Mouse (Mus musculus): Measurements from ENCODE around the gene Suz12. TPM values are rescaled to one million over a fixed set of nuclear protein-coding genes. Genes with fewer than 3 reads are reported as not detected.
A peak's percentile ranks its signal among the peaks of the same experiment; 100 is the strongest.
"Not testable (repeated sequence)": the region's sequence is repeated elsewhere in the genome, so short reads cannot be mapped to it uniquely, and the experiment has no call there.

Suz12 gene
- total and polyA plus RNA-seq, 3 experiments = 33.2 to 191 (median 43.9) TPM

- H3K9me3 ChIP-seq (replicated peaks; ENCODE audit: insufficient read depth, low read length); DNase-seq (ENCODE audit: low read depth, low spot score); H3K27ac ChIP-seq (ENCODE audit: control insufficient read depth, low read depth, low read length); H3K4me3 ChIP-seq (ENCODE audit: control insufficient read depth in 1 of 2, insufficient read depth in 1 of 2, low read depth in 2 of 2, low read length in 2 of 2); H3K9ac ChIP-seq (ENCODE audit: control insufficient read depth, low read depth, low read length, poor library complexity, severe bottlenecking); H3K4me1 ChIP-seq (ENCODE audit: control insufficient read depth in 1 of 2, insufficient read depth in 2 of 2, low read length in 2 of 2); H3K79me2 ChIP-seq (ENCODE audit: control insufficient read depth, insufficient read depth, low read length, poor library complexity); H3K27me3 ChIP-seq (ENCODE audit: control insufficient read depth in 1 of 2, insufficient read depth in 2 of 2, low read length in 2 of 2): not testable (repeated sequence)
- H3K36me3 ChIP-seq (ENCODE audit: control insufficient read depth in 1 of 2, insufficient read depth in 2 of 2, low read length in 2 of 2) = peaks cover 2 to 74% of the 10 kb centered on the region in 2 experiments; a peak in 3 of 4 replicates
- peak; percentile 63 for TF ChIP-seq ZNF384 (IDR thresholded peaks at IDR 0.05; ENCODE audit: low read depth, low read length)
- 0 out of 2 replicates have a peak, but pooled peaks have one; percentile 27 for TF ChIP-seq TBP (IDR thresholded peaks at IDR 0.05; ENCODE audit: low read depth, low read length)
Measured at GRCm38 (mm10) chr11:80016533-80016932, 23.6 kb downstream of the Suz12 start.

- H3K27ac ChIP-seq (ENCODE audit: control insufficient read depth, low read depth, low read length) = no peak overlapping the region
- H3K79me2 ChIP-seq (ENCODE audit: control insufficient read depth, insufficient read depth, low read length, poor library complexity) = no peaks in the 10 kb centered on the region
- no peak for DNase-seq (ENCODE audit: low read depth, low spot score)
- H3K4me3 ChIP-seq (ENCODE audit: control insufficient read depth in 1 of 2, insufficient read depth in 1 of 2, low read depth in 2 of 2, low read length in 2 of 2) = no peak overlapping the region
- peaks cover 0 to 77% of the 10 kb centered on the region in 2 experiments; a peak in 2 of 4 replicates for H3K36me3 ChIP-seq (ENCODE audit: control insufficient read depth in 1 of 2, insufficient read depth in 2 of 2, low read length in 2 of 2)
- H3K4me1 ChIP-seq (ENCODE audit: control insufficient read depth in 1 of 2, insufficient read depth in 2 of 2, low read length in 2 of 2) = no peaks in the 10 kb centered on the region
- H3K9ac ChIP-seq (ENCODE audit: control insufficient read depth, low read depth, low read length, poor library complexity, severe bottlenecking) = no peak overlapping the region
- TF ChIP-seq MYB (IDR thresholded peaks at IDR 0.05; ENCODE audit: low read depth, low read length) (no peak), RAD21 (IDR thresholded peaks at IDR 0.05; ENCODE audit: low read depth, low read length) (no peak), HCFC1 (IDR thresholded peaks at IDR 0.05; ENCODE audit: low read depth, low read length) (0 out of 2 replicates have a peak, but pooled peaks have one; percentile 25), MAFK (IDR thresholded peaks at IDR 0.05; ENCODE audit: borderline replicate concordance, low read depth, low read length) (no peak), CHD2 (IDR thresholded peaks at IDR 0.05; ENCODE audit: low read length) (no peak), NRF1 (IDR thresholded peaks at IDR 0.05; ENCODE audit: insufficient read depth, low read depth, low read length, poor library complexity, severe bottlenecking) (no peak), SMC3 (IDR thresholded peaks at IDR 0.05; ENCODE audit: low read depth, low read length) (peak; percentile 12; the same call in 1 of the 2 replicates), SIN3A (IDR thresholded peaks at IDR 0.05; ENCODE audit: low read length) (0 out of 2 replicates have a peak, but pooled peaks have one; percentile 41), CTCF (IDR thresholded peaks at IDR 0.05 in 2 of 3, conservative IDR thresholded peaks at IDR 0.05 in 1 of 3; ENCODE audit: control insufficient read depth in 1 of 3, insufficient read depth in 1 of 3, low read depth in 2 of 3, low read length in 3 of 3, poor library complexity in 1 of 3, severe bottlenecking in 1 of 3) (peak in 1 of 3 experiments; percentile 37; a peak in 2 of 6 replicates), MYC (IDR thresholded peaks at IDR 0.05; ENCODE audit: low read depth, low read length) (peak; percentile 62; the same call in 1 of the 2 replicates), MAX (IDR thresholded peaks at IDR 0.05; ENCODE audit: low read length) (no peak), MXI1 (IDR thresholded peaks at IDR 0.05; ENCODE audit: low read depth, low read length) (peak; percentile 78), KAT2A (conservative IDR thresholded peaks at IDR 0.05; ENCODE audit: low read depth, low read length) (no peak), TCF12 (IDR thresholded peaks at IDR 0.05; ENCODE audit: low read depth, low read length) (no peak), USF2 (IDR thresholded peaks at IDR 0.05; ENCODE audit: borderline replicate concordance in 1 of 2, insufficient read depth in 1 of 2, low read depth in 1 of 2, low read length in 2 of 2) (no peak)
- no peaks in the 10 kb centered on the region for H3K27me3 ChIP-seq (ENCODE audit: control insufficient read depth in 1 of 2, insufficient read depth in 2 of 2, low read length in 2 of 2)
- no peaks in the 10 kb centered on the region for H3K9me3 ChIP-seq (replicated peaks; ENCODE audit: insufficient read depth, low read length)
Measured at GRCm38 (mm10) chr11:80019792-80020191, 26.9 kb downstream of the Suz12 start.
